Mouse (Mus musculus) heart, adult 11 months (tissue): ENCODE data around the gene Cbx8.
A peak's percentile ranks its signal among the peaks of the same experiment; 100 is the strongest.

Experiments
- DNase-seq: peaks from one replicate; pipeline ENCODE4 v3.0.0; 2022

Gene Cbx8

DNA sequence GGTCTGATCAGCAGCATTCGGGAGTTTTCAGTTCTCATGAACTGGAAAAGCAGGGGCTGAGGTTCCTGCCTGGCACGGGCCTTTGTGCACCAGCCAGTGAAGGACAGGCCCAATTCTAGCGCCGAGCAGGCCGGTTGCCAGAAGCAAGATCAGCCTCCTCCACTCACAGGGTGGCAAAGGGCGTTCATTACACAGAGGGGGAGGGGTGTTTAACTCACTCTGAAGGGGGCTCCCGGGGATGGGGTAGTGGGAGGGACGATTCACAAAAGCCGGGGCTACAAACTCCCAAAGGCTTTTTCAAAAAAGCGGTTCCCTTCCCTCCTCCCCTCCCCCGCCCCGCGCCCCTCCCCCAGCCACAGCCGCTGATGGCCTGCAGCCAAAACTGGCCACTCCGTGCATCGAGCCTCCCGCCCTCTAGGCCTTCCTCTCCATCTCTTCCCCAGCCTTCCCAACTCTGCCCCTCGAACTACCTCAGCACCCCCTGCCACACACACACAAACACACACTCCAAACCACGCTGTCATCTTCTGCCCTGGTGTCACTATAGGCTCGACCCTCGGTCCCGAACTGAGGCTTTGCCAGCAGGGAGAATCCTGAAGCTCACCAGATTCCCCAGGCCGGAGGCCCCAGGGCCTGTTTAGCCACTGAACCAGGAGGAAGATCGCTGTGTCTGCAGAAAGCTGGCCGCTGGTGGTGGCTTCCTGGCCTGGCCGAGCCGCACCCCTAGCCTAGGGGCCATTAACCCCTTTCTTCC is 38.1 kb upstream of the Cbx8 start:
- DNase-seq: peak; percentile 96

DNA sequence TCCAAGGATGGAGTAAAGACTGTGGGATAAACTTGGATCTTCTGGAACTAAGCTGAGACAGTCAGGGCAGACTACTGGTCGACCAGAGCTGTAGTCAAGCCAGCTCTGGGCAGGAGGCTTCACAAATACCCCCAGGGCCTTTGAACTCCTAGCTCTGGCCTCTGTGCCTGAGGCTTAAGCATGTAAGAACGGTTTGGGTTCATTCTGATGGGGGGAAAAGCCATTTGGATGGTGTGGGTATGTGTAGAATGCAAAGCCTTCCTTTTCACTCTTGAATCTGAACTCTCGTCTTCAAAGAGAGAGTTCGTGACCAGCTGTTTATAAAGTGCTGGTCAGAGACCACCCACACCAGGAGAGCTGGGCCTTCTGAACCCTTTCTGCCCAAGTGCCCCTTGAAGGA is 37.0 kb upstream of the Cbx8 start:
- DNase-seq: no peak

DNA sequence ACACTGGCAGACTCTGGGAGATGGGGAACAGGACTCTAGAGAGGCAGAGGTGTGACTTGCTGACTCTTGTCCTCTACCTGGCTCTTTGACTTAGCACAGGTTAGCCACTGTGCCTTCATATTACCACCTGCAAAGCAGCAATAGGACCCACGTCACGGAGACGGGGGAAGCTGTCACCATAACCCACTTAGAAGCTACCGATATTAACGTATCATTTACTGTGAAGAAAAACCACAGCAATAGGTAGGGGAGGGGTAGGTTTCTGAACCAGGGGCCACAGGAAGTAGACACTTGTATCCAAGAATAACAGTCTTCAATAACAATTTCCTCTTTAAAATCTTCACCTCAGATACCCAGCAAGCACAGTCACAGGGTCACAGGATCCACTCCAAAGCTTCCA is 35.0 kb upstream of the Cbx8 start:
- no peak for DNase-seq

DNA sequence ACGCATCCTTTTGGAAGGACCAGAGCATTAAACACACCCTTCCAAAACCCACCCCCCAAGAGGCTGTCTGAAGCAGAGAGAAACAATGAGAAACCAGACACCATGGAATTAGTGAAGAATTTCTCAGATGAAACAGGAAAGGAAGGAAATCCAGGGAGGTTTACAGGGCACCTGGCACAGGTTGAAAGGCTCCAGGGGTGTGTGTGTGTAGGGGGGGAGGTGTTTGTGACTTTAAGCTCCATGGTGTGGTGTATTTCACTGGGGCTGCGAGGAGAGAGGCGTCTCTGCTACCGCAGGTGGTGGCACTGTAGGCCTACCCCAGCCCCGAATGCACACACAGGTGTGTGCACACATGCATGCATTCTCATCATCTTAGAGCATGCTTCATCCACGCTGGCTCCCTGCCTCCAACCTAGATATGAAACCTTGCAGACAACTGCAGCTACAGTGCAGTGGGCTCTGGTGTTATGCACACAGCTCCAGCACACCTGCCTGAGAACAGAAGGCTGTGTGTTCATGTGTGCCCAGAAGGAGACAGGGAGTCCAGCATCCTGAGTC is 33.2 kb upstream of the Cbx8 start:
- no peak for DNase-seq

DNA sequence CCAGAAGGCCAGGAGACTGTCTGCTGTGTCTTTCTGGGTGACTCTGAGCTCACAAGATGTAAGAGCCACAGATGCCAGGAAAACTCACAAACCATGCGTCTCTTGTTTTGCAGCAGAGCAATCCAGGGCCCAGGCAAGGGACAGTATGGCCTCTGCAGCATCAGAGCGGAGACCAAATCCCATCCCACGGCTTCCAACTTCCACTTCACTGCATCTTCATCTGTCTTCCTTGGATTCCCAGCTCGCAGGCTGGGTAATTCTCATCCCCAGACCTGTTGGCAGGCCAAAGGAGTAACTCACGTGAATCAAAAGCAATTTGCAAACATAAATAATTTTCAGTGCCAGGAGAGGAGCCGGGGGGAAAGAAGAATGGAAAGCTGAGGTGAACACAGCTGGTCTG is 32.2 kb upstream of the Cbx8 start:
- DNase-seq: no peak

DNA sequence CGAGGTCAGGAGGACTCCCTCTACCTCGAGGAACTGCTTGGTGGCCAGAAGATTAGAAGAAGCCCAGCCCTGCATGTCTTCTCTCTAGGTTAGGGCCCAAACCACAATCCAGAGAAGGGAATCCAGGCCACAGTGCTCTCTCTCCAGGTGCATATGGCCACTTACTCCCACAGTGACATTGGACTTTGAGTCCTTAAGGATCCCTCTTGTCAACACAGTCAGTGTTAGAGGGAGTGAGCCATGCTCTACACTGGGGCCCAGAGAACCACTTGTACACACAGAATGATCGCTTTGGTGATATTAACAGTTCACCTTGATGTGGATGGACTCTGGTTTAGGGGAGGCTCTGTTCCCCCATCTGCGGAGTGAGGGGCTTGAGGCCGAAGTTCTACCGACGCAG is 31.5 kb upstream of the Cbx8 start:
- no peak for DNase-seq

DNA sequence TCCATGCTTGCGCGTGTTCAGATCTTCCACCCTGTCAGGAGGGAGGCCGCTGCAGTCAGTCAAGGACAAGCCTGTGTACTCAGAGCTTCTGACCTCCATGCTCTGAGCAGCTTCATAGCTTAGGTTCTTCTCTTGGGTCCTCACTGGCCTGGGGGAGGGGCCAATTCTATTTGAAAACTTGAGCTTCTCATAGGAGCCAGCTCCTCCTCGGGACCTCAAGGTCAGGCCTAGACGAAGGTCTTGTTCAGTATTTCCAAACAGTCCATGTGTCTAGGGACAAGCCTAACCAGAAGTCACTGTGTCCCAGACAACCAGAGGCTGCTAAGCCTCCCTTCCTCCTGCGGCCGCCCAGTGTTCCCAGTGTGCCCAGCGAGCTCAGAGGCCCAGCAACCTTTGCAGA is 26.1 kb upstream of the Cbx8 start:
- no peak for DNase-seq

DNA sequence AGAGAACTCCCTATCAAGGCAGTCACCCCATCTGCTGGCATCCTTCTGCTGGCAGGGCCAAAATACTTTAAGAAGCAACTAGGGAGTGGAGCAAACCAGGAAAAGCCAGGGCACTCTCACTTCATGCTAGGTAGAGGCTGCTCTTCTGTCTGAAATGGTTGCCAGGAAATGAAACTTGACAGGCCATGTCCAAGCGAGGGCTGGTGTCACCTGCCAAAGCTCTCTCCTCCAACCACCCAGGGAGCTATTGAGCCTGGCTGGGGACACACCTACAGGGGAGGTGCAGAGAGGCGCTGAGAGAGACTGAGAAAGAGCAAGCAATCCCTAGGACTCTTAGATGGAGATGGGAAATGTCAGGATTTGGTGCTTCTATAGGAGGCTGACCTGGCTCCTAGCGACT is 18.5 kb upstream of the Cbx8 start:
- DNase-seq: no peak

DNA sequence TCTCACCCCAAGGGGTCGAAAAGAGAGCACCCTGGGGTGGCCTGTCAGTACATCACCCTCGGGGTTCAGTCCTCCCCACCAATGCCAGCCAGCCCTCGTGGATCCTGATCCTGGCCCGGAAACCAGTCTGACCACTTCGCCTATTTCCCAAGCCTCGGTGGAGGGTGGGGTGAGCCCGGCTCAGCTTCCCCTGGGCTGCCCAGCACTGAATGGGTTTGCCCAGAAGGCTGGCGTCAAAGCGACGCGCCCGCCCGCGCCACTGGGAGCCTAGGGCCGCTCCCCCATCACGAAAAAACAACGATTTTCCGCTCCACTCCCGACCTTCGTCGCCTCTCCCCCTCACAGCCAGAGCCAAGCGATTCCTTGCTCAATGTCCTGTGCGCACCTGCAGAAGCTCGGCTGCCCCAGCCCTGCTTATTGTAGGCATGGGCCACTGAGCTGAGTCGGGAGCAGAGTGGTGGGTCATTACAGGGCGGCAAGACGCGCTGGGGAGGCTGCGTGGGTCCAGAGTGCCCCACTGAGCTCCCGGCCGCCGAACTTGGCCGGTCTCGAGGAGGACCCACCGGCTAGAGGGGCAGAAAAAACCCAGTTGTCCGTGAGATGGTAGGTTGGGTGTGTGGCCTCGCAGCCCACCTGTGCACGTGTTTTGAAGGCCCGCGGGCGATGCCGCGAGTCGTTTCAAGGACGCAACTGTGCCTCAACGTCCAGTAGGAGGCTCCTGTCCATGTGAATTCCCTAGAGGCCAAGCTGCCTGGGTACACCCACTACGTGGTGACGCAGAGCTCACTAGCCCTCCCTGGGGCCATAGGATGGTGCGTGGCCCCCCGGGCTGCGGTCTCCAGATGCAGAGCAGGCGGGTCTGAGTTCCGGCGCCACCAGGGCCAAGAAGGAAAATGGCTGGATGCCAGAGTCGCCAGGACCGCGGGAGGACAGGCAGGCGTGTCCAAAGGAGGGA is 17.5 kb upstream of the Cbx8 start:
- peak; percentile 95 for DNase-seq

DNA sequence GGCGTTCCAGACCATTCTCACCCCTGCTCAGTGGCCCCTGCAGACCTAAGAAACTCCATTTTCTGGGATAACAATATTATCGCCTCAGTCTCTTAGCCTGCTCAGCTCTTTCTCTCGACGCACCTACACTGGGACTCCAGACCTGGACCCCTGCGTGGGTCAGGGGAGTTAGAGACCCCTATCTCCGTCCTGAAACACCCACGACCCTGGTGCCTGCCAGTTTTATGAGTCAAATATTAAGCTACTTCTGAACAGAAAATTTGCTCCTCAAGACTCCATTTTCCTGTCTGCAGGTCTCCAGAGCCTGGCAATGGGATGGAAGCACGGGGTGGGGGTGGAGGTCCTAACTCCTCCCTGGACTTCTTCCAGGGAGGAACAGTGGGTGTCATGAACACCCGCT is 16.5 kb upstream of the Cbx8 start:
- DNase-seq: no peak

DNA sequence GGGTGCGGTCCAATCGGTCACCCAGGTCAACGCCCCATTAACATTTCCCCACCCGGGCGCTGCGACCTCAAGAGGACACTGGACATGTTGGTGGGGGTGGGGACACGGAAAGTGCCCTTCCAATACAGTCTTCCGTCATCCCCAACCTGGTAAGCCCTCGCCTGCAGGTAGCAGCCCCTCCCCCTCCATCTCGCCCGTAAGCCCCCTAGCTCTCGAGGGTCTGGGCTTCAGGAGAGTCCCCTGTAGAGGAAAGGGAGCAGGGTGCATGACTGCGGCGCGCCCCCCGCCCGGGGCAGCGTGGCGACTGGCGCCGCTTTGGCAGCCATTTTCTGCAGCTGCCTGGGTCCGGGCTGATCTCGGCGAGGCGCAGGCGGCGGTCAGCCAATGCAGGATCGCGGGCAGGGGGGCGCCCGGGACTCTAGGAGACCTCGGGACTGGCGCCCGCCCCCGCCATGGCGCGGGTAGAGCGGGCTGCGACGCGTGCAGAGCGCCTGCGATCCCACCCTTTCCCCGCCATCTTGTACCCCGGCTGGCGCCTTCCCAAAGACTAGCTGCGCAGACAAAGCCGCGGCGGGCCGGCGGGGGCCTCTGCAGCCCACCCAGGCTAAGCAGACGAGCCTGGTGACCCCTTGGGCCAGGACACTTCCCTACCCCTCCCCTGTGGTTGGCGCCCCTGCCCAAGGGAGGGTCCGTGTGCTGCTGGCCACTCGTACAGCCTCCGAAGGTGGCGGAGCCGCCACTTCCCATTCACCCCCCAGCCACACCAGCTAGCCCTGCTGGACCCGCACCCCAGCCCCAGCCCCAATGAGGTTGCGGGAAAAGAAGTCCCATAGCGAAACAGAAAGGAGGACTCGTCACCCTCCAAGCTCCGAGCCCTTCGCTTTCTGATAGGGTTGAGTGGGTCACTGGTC is 15.8 kb upstream of the Cbx8 start:
- DNase-seq: peak; percentile 96

DNA sequence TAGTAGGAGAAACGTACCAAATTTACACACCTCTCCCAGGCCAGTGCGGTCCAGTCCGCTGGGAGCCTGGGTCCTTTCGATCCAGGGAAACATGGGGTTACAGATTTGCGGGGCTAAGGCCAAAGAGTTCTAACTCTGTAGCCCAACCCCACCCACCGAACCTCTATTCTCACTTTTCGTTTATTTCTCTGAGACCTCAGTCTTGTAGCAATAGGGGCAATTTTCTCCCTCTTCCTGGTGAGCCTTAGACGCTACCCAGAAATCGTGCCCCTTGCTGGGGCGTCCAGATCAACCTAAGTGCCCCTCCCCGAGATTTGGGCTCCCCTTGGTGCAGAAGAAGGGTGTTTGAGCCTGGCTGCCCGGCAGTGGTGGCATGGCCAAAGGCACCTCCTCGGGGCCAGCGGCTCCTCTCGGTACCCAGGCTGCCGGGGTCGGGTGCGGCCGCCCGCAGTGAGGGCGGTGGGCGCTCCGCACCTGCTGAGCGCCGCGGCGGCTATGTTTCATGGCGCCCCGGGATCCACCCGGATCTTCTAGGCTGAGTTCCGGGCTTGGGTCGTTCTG is 14.9 kb upstream of the Cbx8 start:
- no peak for DNase-seq

DNA sequence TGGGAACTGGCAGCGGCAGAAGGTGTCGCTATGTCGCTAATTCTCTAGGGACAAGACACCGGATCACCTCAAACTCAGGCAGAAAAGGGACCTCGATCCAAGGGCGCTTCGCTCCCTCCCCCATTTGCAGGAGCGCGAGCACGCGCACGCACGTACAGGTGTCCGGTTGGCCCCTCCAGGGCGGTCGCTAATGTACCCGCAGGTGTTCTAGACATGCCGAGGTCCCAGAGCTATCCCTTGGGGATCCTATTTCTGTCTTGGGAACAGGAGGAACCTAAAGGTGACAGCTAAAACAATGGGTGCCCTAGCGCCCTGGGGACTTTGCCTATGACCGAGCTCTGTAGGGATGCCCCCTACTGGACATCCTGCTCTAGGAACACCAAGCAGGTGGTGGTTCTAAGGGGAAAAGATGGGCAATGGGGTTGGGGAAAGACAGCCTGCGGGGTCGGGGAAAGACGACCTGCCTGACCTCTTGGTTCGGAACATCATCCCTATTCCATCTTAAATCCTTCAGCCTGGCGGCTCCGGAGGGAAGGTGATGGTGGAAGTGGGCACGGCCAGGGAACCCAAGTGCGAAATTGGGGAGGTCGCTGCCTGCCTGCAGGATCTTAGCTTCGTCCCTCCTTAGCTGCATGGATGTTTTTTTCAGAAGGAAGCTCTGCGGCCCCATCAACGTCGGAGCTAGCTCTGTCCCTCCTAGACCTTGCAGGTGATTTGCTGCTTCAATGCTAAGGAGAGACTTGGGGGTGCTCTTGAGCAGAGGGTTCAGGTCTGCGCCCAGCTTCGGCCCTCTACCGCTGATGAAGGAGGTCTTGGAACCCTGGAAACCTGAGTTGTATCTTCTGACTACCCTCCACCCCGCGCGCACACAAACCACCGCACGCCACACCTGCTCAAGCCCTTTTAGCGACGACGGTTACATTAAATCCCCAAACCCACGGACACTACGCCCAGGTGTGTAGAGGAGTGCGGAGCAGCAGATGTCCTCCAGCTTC is 13.9 kb upstream of the Cbx8 start:
- DNase-seq: no peak

DNA sequence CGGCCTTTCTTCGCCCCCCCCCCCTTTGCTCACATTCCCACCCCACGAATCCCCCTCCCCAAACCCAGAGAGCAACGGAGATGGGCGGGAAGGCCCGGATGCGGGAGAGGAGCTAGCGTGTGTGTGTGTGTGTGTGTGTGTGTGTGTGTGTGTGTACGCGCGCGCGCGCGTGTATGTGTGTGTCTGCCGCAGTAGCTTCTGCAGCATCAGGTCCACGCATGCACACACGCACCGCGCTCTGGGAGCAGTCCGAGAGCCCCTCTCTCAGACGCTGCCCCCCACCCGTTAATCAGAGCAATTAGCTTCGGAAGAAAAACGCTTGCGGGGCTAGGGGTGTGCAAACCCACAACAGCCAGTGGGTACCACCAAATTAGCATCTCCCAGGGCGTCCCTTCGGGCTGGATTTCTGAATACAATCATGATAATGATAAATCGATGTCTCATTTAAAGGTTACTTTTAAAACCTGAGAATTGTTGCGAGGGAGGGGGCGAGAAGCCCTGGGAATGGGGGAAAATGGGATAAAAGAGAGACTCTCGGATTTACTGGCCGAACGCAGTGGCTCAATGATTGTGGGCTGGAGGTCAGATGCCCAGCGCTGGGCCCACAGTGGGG is 13.1 kb upstream of the Cbx8 start:
- DNase-seq: no peak

DNA sequence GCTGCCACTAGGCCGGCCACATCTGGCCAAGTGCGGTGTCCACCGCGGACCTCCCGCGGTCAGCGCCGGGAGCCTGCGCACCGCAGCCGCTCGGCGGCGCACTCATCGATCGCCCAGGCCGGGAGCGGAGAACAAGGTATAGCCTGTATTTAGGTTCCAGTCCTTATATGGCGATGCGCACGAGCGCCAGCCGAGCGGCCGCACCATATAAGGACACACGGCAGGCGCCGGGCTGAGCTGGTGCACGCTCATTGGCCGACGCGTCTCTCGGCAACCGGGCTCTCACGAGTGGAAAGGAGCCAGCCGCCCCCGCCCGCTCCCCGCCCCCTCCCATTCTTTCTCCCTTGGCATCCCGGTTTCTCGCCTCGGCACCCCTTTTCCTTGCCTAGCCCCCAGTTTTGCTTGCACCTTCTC is 12.5 kb upstream of the Cbx8 start:
- peak; percentile 98 for DNase-seq

DNA sequence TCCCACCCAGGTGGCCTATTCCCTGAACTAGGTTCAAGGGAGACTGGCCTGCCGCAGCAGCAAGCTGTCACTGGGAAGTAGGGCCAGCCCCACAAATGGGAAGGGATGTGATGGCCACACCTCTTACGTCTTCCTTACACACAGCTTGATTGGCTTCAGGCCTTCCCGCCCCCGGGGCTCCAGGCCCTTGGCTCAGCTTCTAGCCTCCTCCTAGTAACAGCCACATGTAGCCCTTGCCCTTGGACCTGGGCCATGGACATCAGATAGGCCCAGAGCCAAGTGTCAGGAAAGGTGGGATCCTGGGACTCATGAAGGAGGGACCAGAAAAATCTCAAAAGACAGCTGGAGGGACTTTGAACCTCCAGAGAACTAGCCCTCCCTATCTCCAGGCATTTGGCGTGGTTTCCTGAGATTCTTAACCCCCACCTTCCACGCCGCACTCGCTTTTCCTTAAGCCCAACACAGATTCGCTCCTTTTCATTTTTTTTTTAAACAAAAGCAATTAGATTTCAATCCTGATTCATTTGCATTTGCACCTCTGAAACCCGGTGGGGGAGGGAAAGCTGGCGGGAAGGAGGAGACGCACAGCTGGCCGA is 12.0 kb upstream of the Cbx8 start:
- DNase-seq: peak; percentile 96

DNA sequence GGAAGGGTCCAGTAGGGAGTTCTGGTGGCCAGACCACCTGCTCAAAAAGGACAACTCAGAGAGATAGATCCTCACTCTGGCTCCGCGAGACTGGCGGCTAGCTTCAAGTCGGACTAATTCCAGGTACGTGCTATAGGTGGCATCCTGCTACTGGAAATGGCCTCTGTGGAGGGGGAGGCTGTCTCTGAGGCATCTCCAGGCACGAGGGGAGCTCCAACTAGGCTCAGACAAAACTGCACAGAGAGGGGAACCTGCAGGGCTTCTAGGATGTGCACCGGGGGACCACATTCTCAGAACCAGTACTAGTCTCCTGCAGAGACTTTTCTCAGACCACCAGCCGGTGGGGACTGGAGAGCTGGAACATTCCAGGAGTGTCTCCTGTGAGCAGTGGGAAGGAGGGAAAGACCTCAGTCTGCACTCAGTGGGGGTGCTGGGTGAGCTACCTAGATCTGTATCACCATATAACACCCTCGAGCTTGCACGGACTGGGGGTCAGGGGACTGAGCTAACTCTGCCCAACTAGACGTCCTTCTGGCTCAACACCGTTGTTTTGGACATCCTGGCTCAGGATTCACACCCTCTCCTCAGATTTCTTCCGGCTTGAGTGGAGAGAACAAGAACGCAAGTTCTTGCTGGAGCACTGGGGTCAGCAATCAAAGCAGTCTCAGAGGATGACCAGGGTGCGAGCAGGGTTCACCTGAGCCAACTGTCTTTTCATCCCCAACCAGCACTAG is 11.3 kb upstream of the Cbx8 start:
- peak; percentile 92 for DNase-seq

DNA sequence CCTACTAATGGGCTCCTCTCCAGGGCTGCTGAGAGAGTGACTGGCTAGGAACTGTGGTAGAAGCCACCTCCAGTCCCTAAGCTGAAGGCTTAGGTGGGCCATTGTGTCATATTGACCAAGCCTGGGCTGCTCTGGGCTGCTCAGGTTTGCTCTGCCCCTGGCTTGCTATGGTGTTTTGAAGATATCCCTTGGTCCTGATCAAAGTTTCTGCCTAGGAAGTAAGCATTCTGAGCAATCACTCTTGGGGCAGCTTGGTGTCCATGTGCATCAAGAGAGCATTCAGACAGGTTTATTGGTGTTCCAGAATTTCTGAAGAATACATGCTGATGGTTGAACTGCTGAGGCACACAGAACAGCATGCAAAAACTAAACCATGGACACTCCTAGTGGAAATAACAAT is 10.7 kb upstream of the Cbx8 start:
- DNase-seq: no peak

DNA sequence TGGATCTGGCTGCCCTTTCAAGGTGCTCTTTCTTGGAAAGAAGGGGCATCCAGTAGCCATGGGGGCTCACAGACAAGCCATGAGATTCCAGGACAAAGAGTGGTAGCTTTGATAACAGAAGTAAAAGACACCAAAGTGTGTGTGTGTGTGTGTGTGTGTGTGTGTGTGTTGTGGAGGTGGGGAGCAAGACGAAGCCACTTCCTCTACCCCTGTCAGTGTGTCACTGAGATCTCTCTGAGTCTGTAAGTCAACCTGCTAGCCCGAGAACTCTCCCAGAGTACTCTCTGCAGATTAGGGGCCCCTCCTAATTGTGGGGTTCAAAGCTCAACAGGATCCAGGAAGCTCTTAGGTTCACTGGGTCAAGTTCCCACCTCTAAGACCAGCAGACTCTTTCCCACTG is 9.6 kb upstream of the Cbx8 start:
- DNase-seq: no peak

DNA sequence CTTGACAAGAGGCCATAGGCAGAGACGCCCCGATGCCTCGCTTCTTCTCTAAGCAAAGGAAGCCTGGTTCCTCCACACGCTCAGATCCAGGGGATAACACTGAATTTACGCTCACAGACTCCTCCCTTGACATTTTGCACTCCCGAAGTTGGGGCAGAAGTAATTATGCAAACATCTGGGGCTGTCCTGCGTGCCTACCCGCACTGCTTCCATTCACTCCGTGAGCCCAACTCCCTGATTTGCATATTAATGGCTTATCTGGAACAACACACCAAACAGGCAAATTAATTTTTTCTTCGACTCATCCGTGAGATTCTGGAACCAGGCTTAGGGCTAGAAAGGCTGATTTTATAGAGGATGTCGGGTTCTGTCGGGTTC is 7.4 kb upstream of the Cbx8 start:
- no peak for DNase-seq
